Mouse (Mus musculus): ENCODE data around the gene Zfp335.
A peak's percentile ranks its signal among the peaks of the same experiment; 100 is the strongest.

DNA sequence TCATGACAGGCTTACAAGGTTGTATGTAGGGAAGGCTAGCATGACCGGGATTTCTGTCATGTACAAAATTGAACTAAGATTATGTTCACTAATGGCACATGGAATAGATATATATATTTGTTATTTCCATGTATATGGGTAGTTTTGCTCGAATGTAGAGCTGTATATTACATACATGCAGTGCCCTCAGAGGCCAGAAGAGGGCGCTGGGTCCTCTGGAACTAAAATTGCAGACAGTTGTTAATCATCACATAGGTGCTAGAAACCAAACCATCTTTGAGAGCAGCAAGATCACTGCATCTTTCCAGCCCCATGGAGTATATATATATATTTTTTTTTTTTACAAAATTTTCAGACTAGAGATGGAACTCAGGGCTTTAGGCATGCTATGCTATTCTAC lies 65.8 kb downstream of the Zfp335 start:
- TF ChIP-seq CTCF (IDR thresholded peaks at IDR 0.05; ENCODE audit: insufficient read depth, low read length) (peak; percentile 40), POLR2A (IDR thresholded peaks at IDR 0.05; ENCODE audit: borderline replicate concordance, extremely low read depth, low read depth, low read length) (no peak)
